Mouse (Mus musculus) brain, embryonic 14.5 days (tissue): ENCODE data around the gene Ppig.

Source experiments
- CTCF ChIP-seq: fragments of 200-500 bp; IDR thresholded peaks from 2 replicates; pipeline ENCODE4 v1.5.1; 2012; ENCODE audit warnings: inconsistent platforms, mild to moderate bottlenecking, moderate library complexity, borderline replicate concordance; ENCODE audit not compliant: insufficient read depth, insufficient read length; ENCODE audit errors: extremely low read depth
- POLR2A ChIP-seq: fragments of 200-500 bp; IDR thresholded peaks from 2 replicates; pipeline ENCODE4 v1.6.1; 2012; ENCODE audit warnings: mild to moderate bottlenecking, inconsistent platforms, borderline replicate concordance; ENCODE audit not compliant: poor library complexity, insufficient read depth, insufficient read length, severe bottlenecking; ENCODE audit errors: extremely low read depth

DNA sequence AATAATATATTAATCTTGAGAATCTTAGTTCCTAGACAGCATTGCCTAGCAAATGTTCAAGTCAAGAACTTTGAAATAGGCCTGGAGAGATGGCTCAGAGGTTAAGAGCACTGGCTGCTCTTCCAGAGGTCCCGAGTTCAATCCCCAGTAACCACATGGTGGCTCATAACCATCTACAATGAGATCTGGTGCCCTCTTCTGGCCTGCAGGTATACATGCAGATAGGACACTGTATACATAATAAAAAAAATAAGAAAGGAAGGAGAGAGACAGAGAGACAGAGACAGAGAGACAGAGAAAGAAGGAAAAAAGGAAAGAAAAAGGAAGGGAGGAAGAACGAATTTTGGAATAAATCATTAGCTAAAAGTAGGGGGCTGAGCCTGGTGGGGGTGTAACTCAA, 45.6 kb upstream of the Ppig start:
- TF ChIP-seq POLR2A (no peak), CTCF (no peak; the same call in 1 of the 2 replicates)
